Mouse (Mus musculus) layer of hippocampus, adult 6 months (tissue): ENCODE measurements around the gene Gm49340. TPM values are rescaled to one million over a fixed set of nuclear protein-coding genes. Genes with fewer than 3 reads are reported as not detected.

ENCODE experiments used
- long read RNA-seq, 2 experiments: library from polyadenylated mRNA; unstranded; transcript quantifications; one replicate each; pipeline ENCODE4 v2.0.0; 2019 to 2020
- polyA plus RNA-seq: library from polyadenylated mRNA; unstranded; fragments of <200 nt; fragmentation: Nextera tagmentation; gene quantifications from 2 replicates; pipeline ENCODE4 v1.2.3, GENCODE M21; 2021

Gene Gm49340
- polyA plus RNA-seq: not detected in 2 replicates
- long read RNA-seq, experiment 1: 0 reads
- long read RNA-seq, experiment 2: 0 reads

GRCm38 (mm10) chr11:73329442-73329841 is at the start of gene Gm49340, which contains the start of the genes Aspa and Spata22:
TSS of gene Gm49340 (plus strand) at chr11:73329741.
TSS of gene Aspa (minus strand) at chr11:73329596.
TSS of gene Spata22 (plus strand) at chr11:73329741.

DNA sequence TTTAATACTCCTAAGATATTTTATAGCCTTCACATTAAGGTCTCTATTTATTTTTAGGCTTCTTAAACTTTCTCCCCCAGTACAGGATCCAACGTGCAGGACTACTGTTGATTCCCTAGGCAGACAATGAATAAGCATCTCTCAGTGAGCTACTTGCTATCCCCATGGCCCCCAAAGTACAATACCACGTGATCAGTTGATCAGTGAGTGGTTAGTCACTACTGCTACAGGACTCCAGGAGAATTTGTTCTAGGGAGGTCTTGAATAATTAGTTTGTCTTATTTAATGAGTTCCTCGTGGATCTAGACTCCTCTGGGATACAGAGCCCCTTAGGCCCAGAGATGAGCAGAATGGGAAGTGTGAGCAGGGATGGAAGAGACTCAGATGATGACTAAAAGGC is 20.9 kb downstream of the Gm49340 start, which contains the start of gene Olfr20:
Olfr20 (plus strand) TSS at position 301 of the 400 bp plus-strand sequence.

DNA sequence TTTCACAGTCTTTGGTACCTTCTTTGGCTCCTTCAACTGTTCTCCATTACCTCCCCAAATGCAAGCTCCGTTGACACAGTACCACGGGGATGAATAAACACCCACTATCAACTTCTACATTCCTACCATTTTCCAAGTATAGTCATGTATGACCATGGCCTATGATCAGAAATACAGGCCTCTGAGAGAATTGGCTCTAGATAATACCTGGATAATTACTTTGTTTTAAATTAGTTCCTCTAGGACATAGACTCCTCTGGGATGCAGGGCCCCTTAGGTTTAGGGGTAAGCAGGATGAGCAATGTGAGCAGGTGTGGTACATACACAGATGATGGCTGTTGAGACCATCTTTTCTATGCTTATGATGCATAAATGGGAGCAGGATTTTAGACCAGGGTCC is 41.4 kb downstream of the Gm49340 start, which contains the start of gene Olfr376:
Olfr376 (plus strand) TSS at position 301 of the 400 bp plus-strand sequence.

DNA sequence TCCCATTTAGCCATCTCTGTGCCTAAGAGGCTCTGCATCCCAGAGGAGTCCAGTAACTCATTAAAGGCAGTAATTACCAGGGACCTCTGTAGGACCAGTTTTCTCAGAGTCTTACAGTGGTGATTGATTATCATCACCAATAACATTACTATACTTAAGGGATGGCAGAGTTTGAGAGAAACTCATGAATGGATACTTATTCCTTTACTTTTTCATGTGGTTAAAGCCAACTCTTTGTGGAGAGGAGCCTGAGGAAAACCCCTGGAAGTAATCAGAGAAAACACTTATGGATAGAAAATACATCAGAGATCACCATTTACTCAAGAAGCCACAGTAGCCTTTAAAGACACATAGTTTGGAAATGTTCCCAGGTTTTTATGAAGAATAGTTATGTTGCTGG is 70.0 kb downstream of the Gm49340 start, which contains the start of gene Olfr1:
Olfr1 (minus strand) TSS at position 101 of the 400 bp plus-strand sequence.

Other genes starting within 250 kb of the Gm49340 start
- 0.08 and 0.18 TPM in 2 replicates for gene Itgae, start 239.2 kb upstream of the Gm49340 start, polyA plus RNA-seq
- 0.06 TPM in 2 replicates for gene Haspin, start 191.4 kb upstream of the Gm49340 start, polyA plus RNA-seq
- 0.84 and 1.1 TPM in 2 replicates for gene P2rx5, start 169.3 kb upstream of the Gm49340 start, polyA plus RNA-seq
- gene Emc6, start 152.7 kb upstream of the Gm49340 start, polyA plus RNA-seq: 79.0 and 81.6 TPM in 2 replicates
- 11.8 and 15.9 TPM in 2 replicates for gene Tax1bp3, start 152.7 kb upstream of the Gm49340 start, polyA plus RNA-seq
- gene Ctns, start 130.7 kb upstream of the Gm49340 start, polyA plus RNA-seq: 4.2 and 4.3 TPM in 2 replicates
- gene Shpk, start 130.3 kb upstream of the Gm49340 start, polyA plus RNA-seq: 1.3 and 2.0 TPM in 2 replicates
- gene Trpv1, start 95.4 kb upstream of the Gm49340 start, polyA plus RNA-seq: not detected in 2 replicates
- gene Trpv3, start 62.4 kb upstream of the Gm49340 start, polyA plus RNA-seq: 0.04 and 0.16 TPM in 2 replicates
- gene Aspa, start 145 bp upstream of the Gm49340 start, polyA plus RNA-seq: 22.3 and 23.1 TPM in 2 replicates
- gene Spata22, start within 50 bp of the Gm49340 start, polyA plus RNA-seq: not detected in 2 replicates
- gene Olfr20, start 21.0 kb downstream of the Gm49340 start, polyA plus RNA-seq: not detected in 2 replicates
- gene Olfr376, start 41.5 kb downstream of the Gm49340 start, polyA plus RNA-seq: not detected in 2 replicates
- gene Olfr1, start 69.9 kb downstream of the Gm49340 start, polyA plus RNA-seq: not detected in 2 replicates
- not detected in 2 replicates for gene Olfr378, start 98.7 kb downstream of the Gm49340 start, polyA plus RNA-seq
- not detected in 2 replicates for gene Olfr380, start 127.8 kb downstream of the Gm49340 start, polyA plus RNA-seq
- gene Olfr381, start 161.9 kb downstream of the Gm49340 start, polyA plus RNA-seq: not detected in 2 replicates
- gene Olfr382, start 187.5 kb downstream of the Gm49340 start, polyA plus RNA-seq: not detected in 2 replicates